Mouse (Mus musculus): Measurements from ENCODE around the gene Ccnt1.
"Not testable (repeated sequence)": the region's sequence is repeated elsewhere in the genome, so short reads cannot be mapped to it uniquely, and the experiment has no call there.

Ccnt1 gene

DNA sequence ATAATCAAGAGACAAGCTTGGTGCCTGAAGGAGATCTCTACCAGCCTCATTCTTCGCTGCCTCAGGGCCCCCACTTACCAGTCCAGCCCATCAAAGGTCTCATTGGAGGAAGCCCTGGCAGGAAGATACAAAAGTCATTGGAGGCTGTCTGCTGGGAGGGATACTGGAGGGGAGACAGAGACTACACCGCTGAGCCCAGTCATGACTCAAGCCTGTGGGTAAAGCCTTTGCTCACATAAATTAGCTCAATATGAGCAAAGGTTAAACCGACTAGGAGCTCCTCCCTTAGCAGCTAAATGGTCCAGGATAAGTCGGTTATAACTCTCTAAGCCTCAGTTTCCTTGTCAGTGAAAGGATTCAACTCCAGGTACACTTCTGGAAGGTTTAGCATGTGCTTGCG is 24.3 kb upstream of the Ccnt1 start:
- DNase-seq = no peak

- no peak for DNase-seq
These were observed 23.5 kb upstream of the Ccnt1 start for GRCm38 (mm10) chr15:98594193-98594592.

GRCm38 (mm10) chr15:98591396-98591795 is 20.7 kb upstream of the Ccnt1 start:
- DNase-seq = no peak

DNA sequence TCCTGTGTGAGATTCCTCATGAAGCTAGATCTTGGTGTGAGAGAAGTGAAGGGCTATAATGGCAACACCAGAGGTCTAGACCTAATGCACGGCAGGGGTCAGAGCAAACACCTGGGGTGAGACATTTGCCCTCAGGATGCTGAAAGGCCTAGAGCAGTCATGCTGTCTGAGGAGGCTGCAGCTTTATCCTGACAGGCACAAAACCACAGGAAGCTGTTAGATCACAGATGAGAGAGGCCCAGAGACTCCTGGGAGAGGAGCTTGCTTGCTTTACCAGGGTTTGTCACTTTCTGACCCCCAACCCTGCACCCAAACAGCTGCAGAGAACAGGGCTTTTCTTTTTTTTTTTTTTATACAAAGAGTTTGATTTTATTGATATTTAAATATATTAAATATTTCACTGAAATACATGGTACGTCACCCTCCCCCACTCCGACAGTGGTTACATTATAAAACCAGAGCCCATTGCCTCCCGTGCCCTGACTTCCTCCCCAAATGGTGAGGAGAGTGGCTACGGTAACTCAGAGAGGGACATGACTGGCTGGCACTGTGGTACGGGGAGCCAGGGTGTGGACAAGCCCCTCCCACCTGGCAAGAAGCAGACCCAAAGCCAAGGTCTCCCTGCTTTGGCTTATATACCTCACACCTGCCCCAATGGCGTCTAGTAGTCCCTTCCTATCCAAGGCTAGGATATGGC is 19.1 kb upstream of the Ccnt1 start:
- DNase-seq = no peak

DNA sequence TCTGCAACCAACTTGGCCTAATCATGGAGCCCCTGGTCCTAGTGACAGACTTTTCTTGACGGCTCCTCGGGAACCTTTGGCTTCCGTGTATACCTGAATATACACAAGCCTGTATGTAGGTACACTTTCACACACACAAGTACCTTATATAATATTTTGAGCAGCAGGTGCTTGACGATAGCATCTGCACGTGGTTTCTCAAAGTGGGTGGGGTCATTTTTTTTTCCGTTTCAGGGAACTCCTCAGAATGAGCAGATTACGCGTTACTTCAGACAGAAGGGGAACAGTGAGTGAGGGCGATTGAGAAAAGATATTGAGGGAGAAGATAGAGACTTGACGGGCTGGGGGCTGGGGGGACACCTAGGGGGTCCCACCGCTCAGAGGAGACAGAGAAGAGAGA is 17.0 kb upstream of the Ccnt1 start:
- DNase-seq = no peak

GRCm38 (mm10) chr15:98586141-98586540 is 15.4 kb upstream of the Ccnt1 start:
- DNase-seq = not testable (repeated sequence)

- DNase-seq = no peak
These were observed 14.7 kb upstream of the Ccnt1 start for GRCm38 (mm10) chr15:98585421-98585820.

DNA sequence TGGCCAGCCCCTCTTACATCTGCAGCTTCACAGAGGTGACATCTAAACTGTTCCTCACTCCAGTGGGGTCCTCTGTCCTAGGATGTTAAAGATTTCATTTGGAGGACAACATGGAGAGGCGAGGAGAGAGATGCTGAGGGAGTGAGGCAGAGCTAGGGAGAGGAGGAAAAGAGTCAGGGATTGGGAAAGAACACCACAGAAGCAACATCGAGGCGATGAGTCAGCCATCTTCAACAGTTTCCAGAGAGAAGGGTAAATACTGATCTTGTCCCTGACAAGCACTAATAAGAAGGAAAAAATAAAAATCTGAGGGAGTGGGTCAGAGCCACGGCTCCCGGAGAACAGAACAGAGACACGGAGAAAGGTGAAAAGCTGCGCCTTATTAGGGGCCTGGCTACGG is 12.3 kb upstream of the Ccnt1 start:
- no peak for DNase-seq

- no peak for DNase-seq
These were observed 11.7 kb upstream of the Ccnt1 start for GRCm38 (mm10) chr15:98582410-98582809.

DNA sequence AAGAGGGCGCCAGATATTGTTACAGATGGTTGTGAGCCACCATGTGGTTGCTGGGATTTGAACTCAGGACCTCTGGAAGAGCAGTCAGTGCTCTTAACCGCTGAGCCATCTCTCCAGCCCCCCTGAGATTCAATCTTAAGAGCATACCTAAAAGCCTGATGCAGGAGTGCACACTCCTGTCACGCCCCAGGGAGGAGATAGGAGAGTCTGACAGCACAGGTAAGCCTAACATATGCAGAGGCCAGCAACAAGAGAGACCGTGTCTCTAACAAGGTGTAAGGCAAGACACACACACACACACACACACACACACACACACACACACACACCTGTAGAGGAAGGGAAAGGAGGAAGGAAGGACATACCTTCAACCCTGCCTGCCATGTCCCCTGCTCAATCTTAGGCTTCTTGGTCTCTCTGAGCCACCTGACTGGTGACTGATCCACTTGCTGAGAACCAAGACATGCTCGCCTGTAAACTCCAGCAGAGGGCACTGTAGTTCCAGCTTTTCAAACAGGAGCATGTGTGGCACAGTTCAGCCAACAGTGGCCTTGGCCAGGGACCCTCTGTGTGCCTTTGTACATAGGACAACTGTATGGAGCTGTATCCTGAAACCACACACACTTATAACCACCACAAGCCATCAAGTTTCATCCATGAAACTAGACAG is 9.2 kb upstream of the Ccnt1 start:
- peak; percentile 71 for DNase-seq

DNA sequence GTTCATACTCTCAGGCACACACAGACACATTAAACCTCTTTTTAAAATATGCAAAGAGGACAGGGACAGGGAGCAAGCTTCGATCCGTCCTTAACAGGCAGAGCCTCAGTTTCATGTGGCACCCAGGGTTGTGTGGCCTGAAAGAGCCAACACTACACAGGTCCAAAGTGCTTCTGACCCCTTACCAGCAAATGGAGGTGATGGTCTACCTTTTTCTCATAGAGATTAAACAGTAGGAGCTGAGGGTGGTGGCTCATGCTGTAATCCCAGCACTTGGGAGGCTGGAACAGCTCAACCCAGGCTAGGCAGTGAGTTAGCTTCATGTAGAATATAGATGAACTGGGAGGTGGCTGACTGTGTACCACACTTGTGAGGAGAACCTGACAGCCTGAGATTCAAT is 8.6 kb upstream of the Ccnt1 start:
- DNase-seq = no peak

DNA sequence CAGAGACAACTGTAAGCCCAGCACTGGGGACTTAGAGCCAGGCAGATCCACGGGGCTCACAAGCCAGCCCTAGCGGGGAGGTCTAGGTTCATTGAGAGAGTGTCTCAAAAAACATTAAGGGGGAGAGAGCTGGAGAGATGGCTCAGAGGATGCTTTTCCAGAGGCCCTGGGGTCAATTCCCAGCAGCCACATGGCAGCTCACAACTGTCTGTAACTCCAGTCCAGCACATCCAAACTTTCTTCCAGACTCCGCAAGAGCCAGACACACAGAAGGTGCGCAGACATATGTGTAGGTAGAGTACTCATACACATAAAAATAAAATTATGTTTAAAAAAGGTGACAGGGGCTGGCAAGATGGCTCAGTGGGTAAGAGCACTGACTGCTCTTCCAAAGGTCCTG is 2.6 kb upstream of the Ccnt1 start:
- no peak for DNase-seq

DNA sequence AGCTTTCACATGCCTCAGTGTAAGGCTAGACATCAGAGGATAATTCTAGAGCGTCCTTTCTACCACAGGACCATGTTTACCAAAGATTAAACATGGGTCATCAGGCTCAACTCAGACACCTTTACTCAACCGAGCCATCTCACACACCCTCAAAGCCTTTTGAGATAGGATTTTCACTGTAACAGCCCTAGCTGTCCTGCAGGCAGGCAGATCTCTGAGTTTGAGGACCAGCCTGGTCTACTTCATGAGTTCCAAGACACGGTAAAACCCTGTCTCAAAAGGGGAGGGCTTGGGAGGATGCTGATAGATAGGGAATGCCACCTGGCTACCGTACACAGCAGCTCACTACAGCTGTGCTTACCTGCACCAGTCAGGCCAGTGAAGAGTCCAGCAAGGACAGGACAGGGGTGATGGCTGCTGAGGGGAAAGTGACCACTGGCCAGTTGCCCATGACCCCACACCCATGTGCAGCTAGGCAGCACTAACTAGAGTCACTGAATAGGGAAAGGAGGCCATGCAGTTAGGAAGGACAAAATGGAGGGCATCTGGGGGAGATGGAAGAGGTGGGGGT is 843 bp downstream of the Ccnt1 start:
- DNase-seq = peak; percentile 37

- DNase-seq = no peak
These were observed 1.5 kb downstream of the Ccnt1 start for GRCm38 (mm10) chr15:98569216-98569615.

DNA sequence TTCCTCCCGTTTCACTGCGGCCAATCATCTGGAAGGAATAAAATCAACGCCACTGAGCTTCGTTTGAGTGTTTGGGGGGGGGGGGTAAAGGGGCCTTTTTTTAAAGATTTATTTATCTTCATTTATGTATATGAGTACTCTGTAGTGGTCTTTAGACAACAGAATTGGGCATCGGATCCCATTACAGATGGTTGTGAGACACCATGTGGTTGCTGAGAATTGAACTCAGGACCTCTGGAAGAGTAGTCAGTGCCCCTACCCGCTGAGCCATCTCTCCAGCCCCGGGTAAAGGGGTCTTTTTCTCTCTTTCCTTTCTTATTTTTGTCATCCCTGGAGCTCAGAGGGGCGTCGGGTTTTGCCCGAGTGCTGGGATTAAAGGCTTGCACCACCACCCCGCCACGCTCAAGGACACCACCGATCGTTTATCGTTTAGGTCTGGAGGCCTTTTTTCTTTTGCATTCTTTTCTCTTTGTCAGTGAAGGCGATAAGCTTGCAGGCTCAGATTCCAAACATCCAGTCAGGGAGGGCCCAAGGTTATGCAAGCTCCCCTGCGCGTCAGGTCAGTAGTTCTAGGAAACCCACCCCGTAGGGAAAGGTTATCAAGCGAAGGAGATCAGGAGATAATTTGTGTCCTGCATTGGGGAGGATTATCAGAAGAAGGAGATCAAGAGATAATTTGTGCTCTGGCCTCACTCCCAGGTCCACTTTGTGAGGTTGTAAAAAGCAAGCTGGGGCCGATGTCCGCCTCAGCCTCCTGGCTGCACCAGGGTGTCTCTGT is 2.3 kb downstream of the Ccnt1 start:
- DNase-seq = peak; percentile 47

GRCm38 (mm10) chr15:98567278-98568134 is 3.2 kb downstream of the Ccnt1 start:
- DNase-seq = peak; percentile 100

DNA sequence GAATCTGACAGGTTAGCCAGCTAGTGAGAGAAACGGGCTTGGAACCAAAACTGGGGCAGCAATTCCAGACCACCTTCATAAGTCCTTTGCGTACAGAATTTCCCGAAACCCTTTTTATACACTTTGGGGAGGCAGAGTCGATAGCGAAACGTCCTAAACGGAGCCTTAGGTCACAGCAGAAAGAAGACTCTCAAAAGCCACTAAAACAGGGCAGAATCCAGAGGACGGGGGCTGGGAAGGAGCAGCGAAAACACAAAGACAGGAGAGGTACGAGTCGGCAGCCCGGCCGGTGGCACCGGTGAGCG is 3.8 kb downstream of the Ccnt1 start:
- DNase-seq = no peak

DNA sequence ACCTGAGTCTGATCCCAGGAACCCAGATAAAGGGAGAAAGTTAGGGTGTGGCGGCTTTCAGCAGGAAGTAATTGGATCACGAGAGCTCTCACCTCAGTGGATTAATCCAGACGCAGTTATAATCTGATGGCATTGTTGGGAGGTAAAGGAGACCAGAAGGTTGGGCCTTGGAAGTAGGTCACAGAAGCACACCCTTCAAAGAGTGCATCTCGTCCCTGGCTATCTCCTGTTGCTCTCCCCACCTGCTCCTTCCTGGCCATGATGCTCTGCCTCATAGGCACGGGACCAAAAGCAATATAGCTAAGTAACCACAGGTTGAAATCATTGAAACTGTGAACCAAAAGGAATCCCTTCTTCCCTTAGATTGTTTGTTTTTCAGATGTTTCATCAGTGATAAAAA is 13.5 kb downstream of the Ccnt1 start:
- DNase-seq = peak; percentile 46

DNA sequence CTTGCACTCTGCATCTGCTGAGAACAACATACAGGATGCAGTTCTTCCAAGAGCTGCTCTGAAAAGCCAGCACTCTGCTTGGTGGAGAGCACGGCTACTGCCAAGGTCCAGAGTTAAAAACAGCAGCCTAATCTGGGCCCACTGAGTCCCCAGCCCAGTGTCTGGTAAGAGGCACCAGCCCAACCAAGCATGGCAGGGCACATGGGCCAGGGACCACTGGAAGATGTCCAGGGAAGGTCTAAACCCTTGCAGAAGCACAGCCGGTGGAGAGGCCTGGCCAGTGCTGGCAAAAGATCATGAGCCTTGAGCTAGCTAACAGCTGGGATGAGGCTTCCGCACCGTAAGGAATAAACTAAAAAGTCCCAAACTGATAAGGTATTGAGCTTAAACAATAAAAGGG is 14.8 kb downstream of the Ccnt1 start:
- DNase-seq = no peak

DNA sequence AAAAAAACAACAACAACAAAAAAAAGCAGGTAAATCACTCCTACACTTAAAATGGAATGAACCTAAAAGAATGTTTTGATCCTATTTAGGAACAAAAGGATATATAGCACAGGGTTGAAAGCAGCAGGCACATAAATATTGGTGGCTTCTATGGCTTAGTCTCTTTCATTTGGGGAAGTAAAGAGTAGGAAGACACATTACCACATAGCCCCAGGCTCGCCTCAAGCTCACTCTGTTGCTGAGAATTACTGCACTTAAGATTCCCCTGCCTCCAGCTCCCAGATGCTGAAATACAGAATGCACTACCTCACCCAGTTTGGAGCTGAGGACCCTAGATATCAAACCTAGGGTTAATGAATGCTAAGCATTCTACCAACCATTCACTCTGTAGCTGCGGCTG is 18.0 kb downstream of the Ccnt1 start:
- DNase-seq = no peak

- no peak for DNase-seq
These were observed 23.9 kb downstream of the Ccnt1 start for GRCm38 (mm10) chr15:98546843-98547242.

DNA sequence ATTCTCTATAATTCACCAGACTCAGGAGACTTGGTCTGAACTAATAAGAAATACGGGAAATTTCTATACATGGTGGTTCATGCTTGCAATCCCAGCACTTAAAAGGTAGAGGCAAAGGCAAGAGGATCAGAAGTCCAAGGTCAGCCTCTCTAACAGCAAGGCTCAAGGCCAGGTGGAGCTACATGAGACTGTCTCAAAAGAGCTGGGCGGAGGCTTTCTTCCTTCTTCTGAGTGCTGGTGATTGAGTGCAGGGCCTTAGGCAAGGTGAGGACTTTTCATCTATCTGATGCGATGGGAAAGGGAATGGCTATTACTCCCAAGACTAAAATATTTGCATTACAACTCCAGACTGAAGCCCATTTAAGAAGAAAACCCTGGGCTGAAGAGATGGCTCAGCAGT is 25.6 kb downstream of the Ccnt1 start:
- no peak for DNase-seq

DNA sequence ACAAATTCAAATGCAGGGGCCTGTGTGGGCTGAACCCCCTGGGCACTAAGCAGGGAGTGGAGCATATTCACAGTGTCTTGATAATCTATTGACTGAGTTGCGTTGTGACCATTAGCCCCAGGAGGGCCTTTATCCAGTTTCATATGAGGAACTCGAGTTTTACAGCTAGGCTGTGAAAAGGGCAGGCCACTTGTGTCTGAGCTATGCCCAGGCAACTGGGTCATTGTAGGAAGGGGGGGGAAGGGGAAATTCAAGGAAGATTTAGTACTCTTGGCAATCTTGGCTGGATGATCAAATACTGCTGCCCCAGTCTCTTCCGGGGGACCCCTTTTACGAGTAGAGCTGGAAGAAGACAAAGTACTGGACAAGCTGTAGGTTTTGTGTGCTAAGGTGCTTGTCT is 27.4 kb downstream of the Ccnt1 start:
- DNase-seq = no peak
